Mouse (Mus musculus): Measurements from ENCODE around the gene Garem2. TPM values are rescaled to one million over a fixed set of nuclear protein-coding genes. Genes with fewer than 3 reads are reported as not detected.

Gene Garem2
- total and polyA plus RNA-seq, 3 experiments = 0.21 TPM; not detected in 2

DNA sequence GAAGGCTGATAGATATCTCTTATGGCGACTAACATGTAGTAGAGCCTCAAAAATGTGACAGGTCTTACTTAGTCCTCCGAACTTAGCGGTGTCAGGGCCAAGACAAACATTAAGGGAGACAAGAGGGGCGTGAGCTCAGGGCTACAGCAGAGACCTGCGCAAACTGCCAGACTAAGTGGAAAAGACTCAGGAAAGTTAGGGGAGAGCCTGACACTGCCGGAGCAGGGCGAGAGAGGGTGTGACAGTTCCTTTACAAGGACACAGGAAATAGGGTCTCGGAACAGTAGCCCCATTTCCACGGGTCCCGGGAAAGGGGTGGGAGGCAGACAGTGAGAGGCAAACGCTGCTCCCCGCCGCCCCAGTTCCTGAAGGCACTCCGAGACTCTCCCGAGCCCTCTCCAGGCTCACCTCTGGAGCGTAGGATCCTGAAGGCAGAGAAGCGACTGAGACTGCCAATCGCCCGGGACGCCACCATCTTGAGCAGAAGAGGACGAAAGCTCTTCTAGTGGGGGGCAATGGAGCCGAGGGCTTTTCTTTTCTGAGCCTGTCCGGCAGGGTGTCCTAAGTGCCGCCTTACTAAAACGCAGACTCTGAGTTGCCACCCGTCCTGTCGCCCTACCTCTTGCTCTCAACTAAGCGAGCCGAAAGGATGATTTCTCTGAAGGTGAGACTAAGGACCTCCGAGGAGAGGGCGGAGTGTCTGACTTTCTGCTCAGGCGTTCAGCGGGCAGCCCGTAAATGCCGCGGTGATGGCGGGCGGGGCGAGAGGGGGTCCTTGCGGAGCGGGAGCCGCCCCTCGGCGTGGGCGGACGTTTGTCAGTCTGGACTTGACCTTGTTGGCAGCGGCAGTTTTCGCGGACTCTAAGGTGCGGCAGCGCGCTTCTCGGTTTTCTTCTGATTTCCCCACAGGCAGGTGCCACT is 49.8 kb downstream of the Garem2 start, which contains the start of the genes Hadha and Hadhb:
Hadha (minus strand) TSS at position 689 of the 921 bp plus-strand sequence.
Hadhb (plus strand) TSS at position 775 of the 921 bp plus-strand sequence.
- H3K4me1 ChIP-seq (ENCODE audit: control insufficient read depth in 1 of 2, insufficient read depth in 2 of 2) = peaks cover 2 to 30% of the 10 kb centered on the region in 2 experiments; a peak in 3 of 4 replicates
- H3K27ac ChIP-seq (ENCODE audit: insufficient read depth, low read depth) = peak within 1 kb of the TSS; percentile 70
- H3K36me3 ChIP-seq (replicated peaks in 1 of 2; ENCODE audit: control insufficient read depth in 1 of 2, insufficient read depth in 1 of 2, low read length in 1 of 2) = peaks cover 0 to 11% of the 10 kb centered on the region in 2 experiments
- peak within 1 kb of the TSS; percentile 94 for H3K9ac ChIP-seq (ENCODE audit: insufficient read depth, low read depth)
- TF ChIP-seq NRF1 (IDR thresholded peaks at IDR 0.05; ENCODE audit: low read depth, low read length) (0 out of 2 replicates have a peak, but pooled peaks have one; percentile 16), MXI1 (IDR thresholded peaks at IDR 0.05; ENCODE audit: low read depth, low read length) (0 out of 2 replicates have a peak, but pooled peaks have one; percentile 75), ZNF384 (IDR thresholded peaks at IDR 0.05; ENCODE audit: low read depth, low read length) (no peak), EP300 (IDR thresholded peaks at IDR 0.05; ENCODE audit: low read length) (no peak), RAD21 (IDR thresholded peaks at IDR 0.05; ENCODE audit: low read depth, low read length) (no peak), POLR2A (IDR thresholded peaks at IDR 0.05; ENCODE audit: low read depth, low read length) (peak; percentile 92), HCFC1 (IDR thresholded peaks at IDR 0.05; ENCODE audit: low read depth, low read length) (peak; percentile 84), JUN (IDR thresholded peaks at IDR 0.05; ENCODE audit: insufficient read depth, low read depth, low read length) (no peak), TBP (conservative IDR thresholded peaks at IDR 0.05; ENCODE audit: low read depth, low read length) (peak; percentile 79), IRF4 (IDR thresholded peaks at IDR 0.05; ENCODE audit: low read depth, low read length) (peak; percentile 16; the same call in 1 of the 2 replicates), ETS1 (conservative IDR thresholded peaks at IDR 0.05; ENCODE audit: low read depth, low read length) (no peak), ZMIZ1 (IDR thresholded peaks at IDR 0.05; ENCODE audit: low read depth, low read length) (peak; percentile 85), NELFE (IDR thresholded peaks at IDR 0.05; ENCODE audit: low read depth, low read length) (peak; percentile 86), UBTF (IDR thresholded peaks at IDR 0.05; ENCODE audit: low read depth, low read length) (no peak), MAFK (IDR thresholded peaks at IDR 0.05; ENCODE audit: insufficient replicate concordance, low read length) (no peak), SMC3 (IDR thresholded peaks at IDR 0.05; ENCODE audit: low read depth, low read length) (no peak), ZKSCAN1 (IDR thresholded peaks at IDR 0.05; ENCODE audit: borderline replicate concordance, low read depth, low read length) (no peak), USF2 (conservative IDR thresholded peaks at IDR 0.05; ENCODE audit: low read depth, low read length) (no peak), RCOR1 (conservative IDR thresholded peaks at IDR 0.05; ENCODE audit: low read depth, low read length) (no peak), SIN3A (IDR thresholded peaks at IDR 0.05; ENCODE audit: low read length) (peak; percentile 71), MAZ (IDR thresholded peaks at IDR 0.05; ENCODE audit: low read depth, low read length) (peak; percentile 97), CTCF (conservative IDR thresholded peaks at IDR 0.05 in 1 of 2, IDR thresholded peaks at IDR 0.05 in 1 of 2; ENCODE audit: low read depth in 2 of 2, low read length in 2 of 2) (no peak), MAX (IDR thresholded peaks at IDR 0.05; ENCODE audit: low read length) (peak; percentile 100), USF1 (IDR thresholded peaks at IDR 0.05; ENCODE audit: low read depth, low read length) (no peak), TCF12 (IDR thresholded peaks at IDR 0.05; ENCODE audit: low read depth, low read length) (peak; percentile 63; the same call in 1 of the 2 replicates), MEF2A (IDR thresholded peaks at IDR 0.05; ENCODE audit: borderline replicate concordance, low read depth, low read length) (0 out of 2 replicates have a peak, but pooled peaks have one; percentile 36), MYC (IDR thresholded peaks at IDR 0.05; ENCODE audit: low read depth, low read length) (no peak), JUND (conservative IDR thresholded peaks at IDR 0.05; ENCODE audit: low read depth, low read length) (no peak), KAT2A (IDR thresholded peaks at IDR 0.05; ENCODE audit: insufficient replicate concordance, low read length) (0 out of 2 replicates have a peak, but pooled peaks have one; percentile 30), ELF1 (IDR thresholded peaks at IDR 0.05; ENCODE audit: low read depth, low read length) (peak; percentile 13; the same call in 1 of the 2 replicates), PAX5 (IDR thresholded peaks at IDR 0.05; ENCODE audit: low read length) (no peak), BHLHE40 (IDR thresholded peaks at IDR 0.05; ENCODE audit: low read depth, low read length) (no peak), POLR2AphosphoS2 (IDR thresholded peaks at IDR 0.05; ENCODE audit: low read depth, low read length) (peak; percentile 80; the same call in 1 of the 2 replicates), GABPA (IDR thresholded peaks at IDR 0.05; ENCODE audit: insufficient replicate concordance, low read depth, low read length) (no peak), CHD1 (IDR thresholded peaks at IDR 0.05; ENCODE audit: low read depth, low read length) (no peak), ZC3H11A (IDR thresholded peaks at IDR 0.05; ENCODE audit: low read depth, low read length) (no peak), E2F4 (IDR thresholded peaks at IDR 0.05; ENCODE audit: insufficient replicate concordance, low read depth, low read length) (no peak)
- H3K4me2 ChIP-seq (ENCODE audit: insufficient read depth, low read depth, poor library complexity, severe bottlenecking) = peak within 1 kb of the TSS; percentile 98
- H3K27me3 ChIP-seq (replicated peaks) = no peaks in the 10 kb centered on the region
- H3K79me2 ChIP-seq (replicated peaks; ENCODE audit: control insufficient read depth, extremely low read depth, insufficient read depth, poor library complexity, severe bottlenecking) = peaks cover 33% of the 10 kb centered on the region
- peak within 1 kb of the TSS; percentile 77 to 93 (median 82) for H3K4me3 ChIP-seq (replicated peaks in 1 of 3; ENCODE audit: low read depth in 2 of 3, low read length in 2 of 3, poor library complexity in 1 of 3)
- dilution Hi-C loops (cut with MboI; ENCODE audit: extremely low pct_ligation_motif_present, extremely low pct_unique_long_range_greater_than_20kb, low sequenced_read_pairs) = no loop called here
- no peaks in the 10 kb centered on the region for H3K9me3 ChIP-seq (replicated peaks; ENCODE audit: low read length)
- DNase-seq (ENCODE audit: extremely low read depth) = peak; percentile 83
- in situ Hi-C loops (cut with MboI; ENCODE audit: low pct_ligation_motif_present, low pct_unique_long_range_greater_than_20kb, low sequenced_read_pairs) = no loop called here
